Mouse (Mus musculus) heart, embryonic 13.5 days (tissue): ENCODE measurements around the gene Dync1li2. TPM values are rescaled to one million over a fixed set of nuclear protein-coding genes. Genes with fewer than 3 reads are reported as not detected.
A peak's percentile ranks its signal among the peaks of the same experiment; 100 is the strongest.

Source experiments
- ATAC-seq: fragments of 200-750 bp; cut with Nextera tagmentation; 2 replicates; pipeline ENCODE4 v1.8.0; 2017; ENCODE audit warnings: moderate TSS enrichment; ENCODE audit not compliant: insufficient number of reproducible peaks, low FRiP score, low TSS enrichment; ENCODE audit errors: extremely low read depth
- H3K27ac ChIP-seq: fragments of 300-500 bp; sonication (generic); replicated peaks from 2 replicates; pipeline ENCODE4 v1.5.1; 2015; ENCODE audit warnings: moderate library complexity, mild to moderate bottlenecking, inconsistent platforms
- H3K27me3 ChIP-seq: fragments of 300-500 bp; sonication (generic); replicated peaks from 2 replicates; pipeline ENCODE4 v1.6.1; 2015; ENCODE audit warnings: mild to moderate bottlenecking, inconsistent platforms
- H3K36me3 ChIP-seq: fragments of 300-500 bp; sonication (generic); 2 replicates; pipeline ENCODE4 v1.6.1; 2015; ENCODE audit warnings: mild to moderate bottlenecking, inconsistent platforms
- H3K4me1 ChIP-seq: fragments of 300-500 bp; sonication (generic); 2 replicates; pipeline ENCODE4 v1.6.1; 2015; ENCODE audit warnings: inconsistent platforms
- H3K4me2 ChIP-seq: fragments of 300-500 bp; sonication (generic); 2 replicates; pipeline ENCODE4 v1.6.1; 2015; ENCODE audit warnings: inconsistent platforms, mild to moderate bottlenecking, moderate library complexity
- H3K4me3 ChIP-seq: fragments of 300-500 bp; sonication (generic); 2 replicates; pipeline ENCODE4 v1.5.1; 2015; ENCODE audit warnings: moderate library complexity, mild to moderate bottlenecking, inconsistent platforms
- H3K9ac ChIP-seq: fragments of 300-500 bp; sonication (generic); 2 replicates; pipeline ENCODE4 v1.6.1; 2015; ENCODE audit warnings: inconsistent platforms, mild to moderate bottlenecking, moderate library complexity
- H3K9me3 ChIP-seq: fragments of 300-500 bp; sonication (generic); 2 replicates; pipeline ENCODE4 v1.6.1; 2016; ENCODE audit warnings: inconsistent platforms
- WGBS: fragments of 180-500 bp; shearing (Covaris S2); methylation state at CpG from one replicate; pipeline ENCODE4 v1.1.7; 2015; ENCODE audit warnings: mixed read lengths; 5-methylcytosine and 5-hydroxymethylcytosine counted together
- polyA plus RNA-seq: library from polyadenylated mRNA; unstranded; fragments of >200 nt; fragmentation: Nextera tagmentation; extraction: Ambion mirVana; gene quantifications from 2 replicates; pipeline ENCODE4 v1.2.1, GENCODE M21; 2015

Gene Dync1li2
- polyA plus RNA-seq, 1 experiment from 2014 or later: 45.0 TPM

GRCm38 (mm10) chr8:104395703-104396357 lies 47.0 kb downstream of the Dync1li2 start, which contains the start of gene Cmtm4:
TSS of gene Cmtm4 (minus strand) at chr8:104395807.
- Histone ChIP-seq H3K9ac (peak within 1 kb of the TSS; percentile 97), H3K27ac (peak within 1 kb of the TSS; percentile 68), H3K9me3 (0 out of 2 replicates have a peak, but pooled peaks cover 3% of the 10 kb centered on the region), H3K27me3 (no peaks in the 10 kb centered on the region), H3K4me2 (peak within 1 kb of the TSS; percentile 99), H3K36me3 (no peaks in the 10 kb centered on the region), H3K4me1 (peaks cover 29% of the 10 kb centered on the region), H3K4me3 (peak within 1 kb of the TSS; percentile 88)
- peak; percentile 67 for ATAC-seq
- 4% methylated on average over 19 of the region's 54 CpGs for WGBS

GRCm38 (mm10) chr8:104394801-104395702 lies 47.8 kb downstream of the Dync1li2 start:
- Histone ChIP-seq H3K27ac (peak overlapping the region; percentile 68), H3K4me1 (peaks cover 26% of the 10 kb centered on the region), H3K36me3 (no peaks in the 10 kb centered on the region), H3K4me3 (peak overlapping the region; percentile 88), H3K4me2 (peak overlapping the region; percentile 99), H3K27me3 (no peaks in the 10 kb centered on the region), H3K9ac (peak overlapping the region; percentile 97), H3K9me3 (0 out of 2 replicates have a peak, but pooled peaks cover 3% of the 10 kb centered on the region)
- under 1% methylated on average over 74 of the region's 82 CpGs for WGBS
- ATAC-seq: peak; percentile 30

- WGBS: 74% methylated on average over 6 of the region's 6 CpGs
- Histone ChIP-seq H3K36me3 (no peaks in the 10 kb centered on the region), H3K4me3 (peak overlapping the region; percentile 88; the same call in 1 of the 2 replicates), H3K4me1 (peaks cover 28% of the 10 kb centered on the region), H3K9me3 (0 out of 2 replicates have a peak, but pooled peaks cover 3% of the 10 kb centered on the region), H3K27me3 (no peaks in the 10 kb centered on the region), H3K4me2 (peak overlapping the region; percentile 99), H3K9ac (peak overlapping the region; percentile 97; the same call in 1 of the 2 replicates), H3K27ac (no peak overlapping the region)
- ATAC-seq: no peak
Measured at GRCm38 (mm10) chr8:104393767-104394166, 49.1 kb downstream of the Dync1li2 start.

- Histone ChIP-seq H3K9me3 (0 out of 2 replicates have a peak, but pooled peaks cover 3% of the 10 kb centered on the region), H3K27me3 (no peaks in the 10 kb centered on the region), H3K4me1 (peaks cover 33% of the 10 kb centered on the region), H3K4me3 (no peak overlapping the region), H3K4me2 (no peak overlapping the region), H3K9ac (no peak overlapping the region), H3K27ac (no peak overlapping the region), H3K36me3 (no peaks in the 10 kb centered on the region)
- ATAC-seq: no peak
- 93% methylated on average over 7 of the region's 7 CpGs for WGBS
Measured at GRCm38 (mm10) chr8:104393139-104393538, 49.7 kb downstream of the Dync1li2 start.

- Histone ChIP-seq H3K4me3 (no peak overlapping the region), H3K36me3 (no peaks in the 10 kb centered on the region), H3K27me3 (no peaks in the 10 kb centered on the region), H3K4me1 (peaks cover 59% of the 10 kb centered on the region), H3K9ac (no peak overlapping the region), H3K9me3 (no peaks in the 10 kb centered on the region), H3K27ac (no peak overlapping the region), H3K4me2 (no peak overlapping the region)
- whole genome bisulfite sequencing: 50% methylated on average over 8 of the region's 8 CpGs
- no peak for ATAC-seq
Measured at GRCm38 (mm10) chr8:104390245-104390644, 52.6 kb downstream of the Dync1li2 start.

- Histone ChIP-seq H3K36me3 (no peaks in the 10 kb centered on the region), H3K4me1 (peaks cover 56% of the 10 kb centered on the region), H3K27ac (no peak overlapping the region), H3K4me2 (no peak overlapping the region), H3K27me3 (no peaks in the 10 kb centered on the region), H3K9me3 (no peaks in the 10 kb centered on the region), H3K4me3 (no peak overlapping the region), H3K9ac (no peak overlapping the region)
- no peak for ATAC-seq
- WGBS: 80% methylated on average over 2 of the region's 2 CpGs
Measured at GRCm38 (mm10) chr8:104387980-104388379, 54.9 kb downstream of the Dync1li2 start.

- H3K36me3 ChIP-seq: no peaks in the 10 kb centered on the region
- WGBS: 47% methylated on average over 7 of the region's 7 CpGs
- ATAC-seq: no peak
- H3K4me3 ChIP-seq: no peak overlapping the region
- H3K27ac ChIP-seq: no peak overlapping the region
- H3K9me3 ChIP-seq: no peaks in the 10 kb centered on the region
- H3K9ac ChIP-seq: peak overlapping the region; percentile 56; the same call in 1 of the 2 replicates
- no peak overlapping the region for H3K4me2 ChIP-seq
- peaks cover 61% of the 10 kb centered on the region for H3K4me1 ChIP-seq
- no peaks in the 10 kb centered on the region for H3K27me3 ChIP-seq
Measured at GRCm38 (mm10) chr8:104387501-104387900, 55.3 kb downstream of the Dync1li2 start.

- Histone ChIP-seq H3K9ac (no peak overlapping the region), H3K27ac (no peak overlapping the region), H3K36me3 (no peaks in the 10 kb centered on the region), H3K4me3 (no peak overlapping the region), H3K4me2 (no peak overlapping the region), H3K27me3 (no peaks in the 10 kb centered on the region), H3K9me3 (no peaks in the 10 kb centered on the region), H3K4me1 (peaks cover 67% of the 10 kb centered on the region)
- ATAC-seq: no peak
- WGBS: 25% methylated on average over 4 of the region's 4 CpGs
Measured at GRCm38 (mm10) chr8:104386693-104387092, 56.2 kb downstream of the Dync1li2 start.

GRCm38 (mm10) chr8:104383977-104384376 lies 58.9 kb downstream of the Dync1li2 start:
- H3K36me3 ChIP-seq: no peaks in the 10 kb centered on the region
- 72% methylated on average over 3 of the region's 3 CpGs for WGBS
- H3K9ac ChIP-seq: 0 out of 2 replicates have a peak overlapping the region, but pooled peaks have one; percentile 2
- no peaks in the 10 kb centered on the region for H3K27me3 ChIP-seq
- H3K4me2 ChIP-seq: no peak overlapping the region
- H3K4me3 ChIP-seq: no peak overlapping the region
- no peak for ATAC-seq
- no peak overlapping the region for H3K27ac ChIP-seq
- H3K9me3 ChIP-seq: no peaks in the 10 kb centered on the region
- H3K4me1 ChIP-seq: peaks cover 74% of the 10 kb centered on the region

GRCm38 (mm10) chr8:104383296-104383695 lies 59.6 kb downstream of the Dync1li2 start:
- no peak for ATAC-seq
- no peaks in the 10 kb centered on the region for H3K9me3 ChIP-seq
- no peak overlapping the region for H3K4me3 ChIP-seq
- H3K27ac ChIP-seq: no peak overlapping the region
- H3K36me3 ChIP-seq: no peaks in the 10 kb centered on the region
- no peaks in the 10 kb centered on the region for H3K27me3 ChIP-seq
- H3K9ac ChIP-seq: 0 out of 2 replicates have a peak overlapping the region, but pooled peaks have one; percentile 24
- 42% methylated on average over 2 of the region's 2 CpGs for WGBS
- H3K4me1 ChIP-seq: peaks cover 70% of the 10 kb centered on the region
- no peak overlapping the region for H3K4me2 ChIP-seq

GRCm38 (mm10) chr8:104380961-104381411 lies 61.9 kb downstream of the Dync1li2 start:
- no peak overlapping the region for H3K27ac ChIP-seq
- no peaks in the 10 kb centered on the region for H3K27me3 ChIP-seq
- H3K4me1 ChIP-seq: peaks cover 49% of the 10 kb centered on the region
- no peak for ATAC-seq
- H3K36me3 ChIP-seq: no peaks in the 10 kb centered on the region
- no peaks in the 10 kb centered on the region for H3K9me3 ChIP-seq
- no peak overlapping the region for H3K4me3 ChIP-seq
- no peak overlapping the region; the same call in 1 of the 2 replicates for H3K9ac ChIP-seq
- 80% methylated on average over 5 of the region's 5 CpGs for WGBS
- H3K4me2 ChIP-seq: no peak overlapping the region
